Mouse (Mus musculus): Measurements from ENCODE around the gene Fosb. TPM values are rescaled to one million over a fixed set of nuclear protein-coding genes. Genes with fewer than 3 reads are reported as not detected.
A peak's percentile ranks its signal among the peaks of the same experiment; 100 is the strongest.

Gene Fosb
- total and polyA plus RNA-seq, 2 experiments = 0.06 to 0.09 TPM

- TF ChIP-seq POLR2A (IDR thresholded peaks at IDR 0.05; ENCODE audit: extremely low read depth, insufficient read depth, low read length) (no peak), CTCF (IDR thresholded peaks at IDR 0.05; ENCODE audit: low read depth, low read length) (no peak)
- Histone ChIP-seq H3K4me1 (ENCODE audit: control insufficient read depth, insufficient read depth, low read length) (peaks cover 6% of the 10 kb centered on the region; the same call in 1 of the 2 replicates), H3K79me2 (ENCODE audit: control insufficient read depth, insufficient read depth, low read length) (peaks cover 22% of the 10 kb centered on the region), H3K36me3 (ENCODE audit: control insufficient read depth, insufficient read depth, low read length) (no peaks in the 10 kb centered on the region), H3K27me3 (ENCODE audit: control insufficient read depth, insufficient read depth, low read length) (no peaks in the 10 kb centered on the region), H3K27ac (replicated peaks; ENCODE audit: insufficient read depth, low read depth, low read length) (peak overlapping the region; percentile 83), H3K4me3 (ENCODE audit: insufficient read depth, low read depth, low read length) (peak overlapping the region; percentile 96), H3K9ac (ENCODE audit: low read depth, low read length) (peak overlapping the region; percentile 86)
- WGBS = 4% methylated on average over 20 of the region's 21 CpGs
- no peak for DNase-seq (ENCODE audit: extremely low read depth, low read depth, low spot score)
Observed at GRCm38 (mm10) chr7:19270509-19271237, 39.2 kb downstream of the Fosb start.

DNA sequence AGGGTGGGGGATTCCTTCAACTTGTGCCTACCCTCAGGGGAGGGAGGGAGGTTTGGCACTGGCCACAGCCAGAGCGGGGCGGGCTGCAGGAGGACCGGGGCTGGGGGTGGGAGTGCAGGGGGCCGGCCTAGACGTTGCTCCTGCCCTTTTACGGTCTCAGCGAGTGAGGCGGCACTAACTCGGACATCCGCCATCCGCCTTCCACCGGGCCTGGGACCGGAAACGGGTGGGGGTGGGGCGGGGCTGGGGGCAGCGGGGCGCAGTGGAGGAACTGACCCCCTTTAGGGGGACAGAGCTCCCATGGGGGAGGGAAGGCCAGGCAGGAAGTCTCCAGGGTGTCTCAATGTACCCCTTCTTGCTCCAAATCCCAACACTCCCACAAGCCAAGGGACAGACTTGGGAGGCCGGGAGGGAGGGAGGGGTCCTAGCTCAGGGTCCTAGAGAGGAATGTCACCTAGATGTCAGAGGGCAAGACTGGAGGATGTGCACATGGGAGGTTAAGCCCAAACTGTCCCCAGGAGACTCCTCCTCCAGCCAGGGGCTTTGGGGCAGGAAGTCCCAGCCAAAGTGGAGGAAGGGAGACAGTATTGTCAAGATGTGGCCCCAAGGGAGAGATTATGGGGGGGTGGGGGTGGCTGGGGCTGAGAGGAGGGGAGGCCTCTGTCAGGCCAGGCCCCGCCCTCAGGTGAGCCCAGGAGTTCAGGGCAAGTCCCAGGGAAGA, 40.0 kb downstream of the Fosb start:
- DNase-seq (ENCODE audit: extremely low read depth, low read depth, low spot score) = peak; percentile 18
- no peak for TF ChIP-seq CTCF (IDR thresholded peaks at IDR 0.05; ENCODE audit: low read depth, low read length)
- no peak for TF ChIP-seq POLR2A (IDR thresholded peaks at IDR 0.05; ENCODE audit: extremely low read depth, insufficient read depth, low read length)
- peak overlapping the region; percentile 37 for H3K9ac ChIP-seq (ENCODE audit: low read depth, low read length)
- peak overlapping the region; percentile 37 for H3K4me3 ChIP-seq (ENCODE audit: insufficient read depth, low read depth, low read length)
- H3K79me2 ChIP-seq (ENCODE audit: control insufficient read depth, insufficient read depth, low read length) = peaks cover 28% of the 10 kb centered on the region
- H3K27me3 ChIP-seq (ENCODE audit: control insufficient read depth, insufficient read depth, low read length) = no peaks in the 10 kb centered on the region
- H3K27ac ChIP-seq (replicated peaks; ENCODE audit: insufficient read depth, low read depth, low read length) = peak overlapping the region; percentile 68
- peaks cover 6% of the 10 kb centered on the region; the same call in 1 of the 2 replicates for H3K4me1 ChIP-seq (ENCODE audit: control insufficient read depth, insufficient read depth, low read length)
- no peaks in the 10 kb centered on the region for H3K36me3 ChIP-seq (ENCODE audit: control insufficient read depth, insufficient read depth, low read length)
- WGBS = 18% methylated on average over 18 of the region's 19 CpGs

DNA sequence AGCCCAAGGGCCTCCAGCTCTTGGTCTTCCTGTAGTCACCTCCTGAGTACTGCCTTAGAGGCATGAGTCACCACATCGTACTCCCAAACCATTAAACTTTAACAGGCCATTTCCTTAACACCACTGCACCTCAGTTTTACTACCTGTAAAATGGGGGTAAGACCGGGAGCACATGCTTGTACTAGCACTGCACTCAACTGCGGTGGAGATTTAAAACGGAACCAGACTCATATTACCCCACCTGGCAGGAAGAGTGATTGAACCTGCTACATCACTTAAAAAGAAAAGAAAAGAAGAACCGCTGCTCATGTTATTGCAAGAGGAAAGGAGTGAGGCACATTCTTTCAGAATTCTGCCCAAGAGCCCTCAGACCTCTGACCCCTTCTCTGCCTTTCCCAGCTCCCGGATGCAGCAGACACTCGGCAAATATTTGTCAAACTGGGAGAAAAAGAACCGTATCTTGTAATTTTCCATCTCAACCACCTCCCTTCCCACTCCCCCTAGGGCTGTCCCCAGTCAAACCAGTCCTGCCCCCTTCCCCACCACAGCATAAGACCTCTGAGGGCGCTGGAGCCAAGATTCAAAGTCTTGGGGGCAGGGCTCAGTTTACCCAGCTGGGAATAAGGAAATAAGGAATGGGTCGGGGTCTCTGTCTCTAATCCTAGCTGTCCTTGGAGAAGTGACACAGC, 40.7 kb downstream of the Fosb start:
- TF ChIP-seq CTCF (IDR thresholded peaks at IDR 0.05; ENCODE audit: low read depth, low read length) = no peak
- no peak for TF ChIP-seq POLR2A (IDR thresholded peaks at IDR 0.05; ENCODE audit: extremely low read depth, insufficient read depth, low read length)
- H3K9ac ChIP-seq (ENCODE audit: low read depth, low read length) = peak overlapping the region; percentile 33
- 41% methylated on average over 10 of the region's 10 CpGs for WGBS
- H3K36me3 ChIP-seq (ENCODE audit: control insufficient read depth, insufficient read depth, low read length) = 0 out of 2 replicates have a peak, but pooled peaks cover 2% of the 10 kb centered on the region
- peak overlapping the region; percentile 37 for H3K4me3 ChIP-seq (ENCODE audit: insufficient read depth, low read depth, low read length)
- DNase-seq (ENCODE audit: extremely low read depth, low read depth, low spot score) = peak; percentile 21
- peak overlapping the region; percentile 68 for H3K27ac ChIP-seq (replicated peaks; ENCODE audit: insufficient read depth, low read depth, low read length)
- H3K79me2 ChIP-seq (ENCODE audit: control insufficient read depth, insufficient read depth, low read length) = peaks cover 30% of the 10 kb centered on the region
- no peaks in the 10 kb centered on the region for H3K27me3 ChIP-seq (ENCODE audit: control insufficient read depth, insufficient read depth, low read length)
- peaks cover 6% of the 10 kb centered on the region; the same call in 1 of the 2 replicates for H3K4me1 ChIP-seq (ENCODE audit: control insufficient read depth, insufficient read depth, low read length)

DNA sequence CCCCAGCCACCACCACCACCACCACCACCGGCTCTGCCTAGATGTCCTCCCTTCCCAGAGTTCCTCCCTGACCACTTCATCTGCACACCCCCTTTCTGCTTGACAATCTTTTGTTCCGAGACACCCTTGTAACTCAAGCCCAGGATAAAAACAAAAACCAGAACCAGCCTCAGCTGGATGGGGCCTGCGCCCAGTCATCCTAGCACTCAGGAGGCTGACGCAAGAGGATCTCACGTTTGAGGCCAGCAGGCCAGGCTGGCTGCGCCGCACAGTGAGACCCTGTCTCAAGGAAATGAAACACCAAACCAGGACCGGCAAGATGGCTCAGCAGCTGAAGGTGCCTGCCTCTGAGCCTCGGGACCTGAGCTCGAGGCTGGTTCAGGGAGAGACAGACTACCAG, 42.8 kb downstream of the Fosb start:
- H3K9ac ChIP-seq (ENCODE audit: low read depth, low read length) = peak overlapping the region; percentile 41
- WGBS = 63% methylated on average over 10 of the region's 10 CpGs
- peak overlapping the region; percentile 30; the same call in 1 of the 2 replicates for H3K27ac ChIP-seq (replicated peaks; ENCODE audit: insufficient read depth, low read depth, low read length)
- peaks cover 7% of the 10 kb centered on the region; the same call in 1 of the 2 replicates for H3K36me3 ChIP-seq (ENCODE audit: control insufficient read depth, insufficient read depth, low read length)
- H3K27me3 ChIP-seq (ENCODE audit: control insufficient read depth, insufficient read depth, low read length) = no peaks in the 10 kb centered on the region
- no peak overlapping the region; the same call in 1 of the 2 replicates for H3K4me3 ChIP-seq (ENCODE audit: insufficient read depth, low read depth, low read length)
- no peak for DNase-seq (ENCODE audit: extremely low read depth, low read depth, low spot score)
- TF ChIP-seq CTCF (IDR thresholded peaks at IDR 0.05; ENCODE audit: low read depth, low read length) (no peak), POLR2A (IDR thresholded peaks at IDR 0.05; ENCODE audit: extremely low read depth, insufficient read depth, low read length) (no peak)
- H3K4me1 ChIP-seq (ENCODE audit: control insufficient read depth, insufficient read depth, low read length) = peaks cover 6% of the 10 kb centered on the region; the same call in 1 of the 2 replicates
- peaks cover 30% of the 10 kb centered on the region for H3K79me2 ChIP-seq (ENCODE audit: control insufficient read depth, insufficient read depth, low read length)

DNA sequence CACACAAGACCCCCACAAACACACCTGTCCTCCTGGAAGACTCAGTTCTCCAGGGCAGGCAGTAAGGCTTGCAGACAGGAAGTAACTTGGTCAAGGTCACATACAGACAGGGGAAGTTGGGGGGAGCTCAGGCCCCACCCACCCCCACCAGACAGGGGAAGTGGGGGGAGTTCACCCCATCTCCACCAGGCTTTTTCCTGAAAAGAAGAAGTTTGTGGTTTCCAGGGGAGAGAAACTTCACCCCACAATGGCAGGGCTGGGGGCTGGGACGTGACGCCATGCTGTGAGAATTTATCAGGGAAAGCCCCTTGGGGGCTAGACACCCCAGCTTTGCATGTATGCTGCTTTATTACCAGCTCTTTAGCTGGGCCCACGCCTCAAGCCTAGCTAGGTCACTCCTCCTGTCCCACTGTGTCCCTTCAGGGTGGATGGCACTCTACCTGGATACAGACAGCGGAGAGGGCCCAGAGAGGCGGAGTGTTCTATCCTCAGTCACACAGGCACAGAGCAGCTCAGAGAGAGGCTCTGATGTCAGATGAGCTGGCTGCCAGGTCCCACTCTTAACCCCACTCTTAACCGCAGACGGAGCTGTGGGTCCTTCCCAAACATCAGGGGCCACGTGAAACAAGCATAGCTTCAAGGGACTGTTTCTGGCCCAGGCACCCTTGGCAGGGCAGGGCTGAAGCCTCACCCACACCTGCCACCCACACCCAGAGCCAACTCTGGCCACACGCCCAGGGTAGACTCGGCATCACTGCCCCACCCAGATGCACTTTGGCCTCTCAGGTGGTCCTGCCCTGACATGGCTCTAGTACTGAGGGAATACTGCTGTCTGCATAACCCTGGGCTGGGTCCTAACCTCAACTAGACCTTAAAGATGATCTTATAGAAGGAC, 43.7 kb downstream of the Fosb start:
- peak; percentile 30 for DNase-seq (ENCODE audit: extremely low read depth, low read depth, low spot score)
- Histone ChIP-seq H3K36me3 (ENCODE audit: control insufficient read depth, insufficient read depth, low read length) (peaks cover 10% of the 10 kb centered on the region; the same call in 1 of the 2 replicates), H3K4me1 (ENCODE audit: control insufficient read depth, insufficient read depth, low read length) (peaks cover 6% of the 10 kb centered on the region; the same call in 1 of the 2 replicates), H3K27me3 (ENCODE audit: control insufficient read depth, insufficient read depth, low read length) (no peaks in the 10 kb centered on the region), H3K9ac (ENCODE audit: low read depth, low read length) (0 out of 2 replicates have a peak overlapping the region, but pooled peaks have one; percentile 5), H3K27ac (replicated peaks; ENCODE audit: insufficient read depth, low read depth, low read length) (peak overlapping the region; percentile 3; the same call in 1 of the 2 replicates), H3K79me2 (ENCODE audit: control insufficient read depth, insufficient read depth, low read length) (peaks cover 27% of the 10 kb centered on the region), H3K4me3 (ENCODE audit: insufficient read depth, low read depth, low read length) (no peak overlapping the region; the same call in 1 of the 2 replicates)
- 58% methylated on average over 10 of the region's 10 CpGs for WGBS
- TF ChIP-seq POLR2A (IDR thresholded peaks at IDR 0.05; ENCODE audit: extremely low read depth, insufficient read depth, low read length) = no peak
- no peak for TF ChIP-seq CTCF (IDR thresholded peaks at IDR 0.05; ENCODE audit: low read depth, low read length)

All from liver, adult 2 months (tissue).